Comparison of ENCODE assay signal across 10 mouse cellular contexts in the genomic region with DNA sequence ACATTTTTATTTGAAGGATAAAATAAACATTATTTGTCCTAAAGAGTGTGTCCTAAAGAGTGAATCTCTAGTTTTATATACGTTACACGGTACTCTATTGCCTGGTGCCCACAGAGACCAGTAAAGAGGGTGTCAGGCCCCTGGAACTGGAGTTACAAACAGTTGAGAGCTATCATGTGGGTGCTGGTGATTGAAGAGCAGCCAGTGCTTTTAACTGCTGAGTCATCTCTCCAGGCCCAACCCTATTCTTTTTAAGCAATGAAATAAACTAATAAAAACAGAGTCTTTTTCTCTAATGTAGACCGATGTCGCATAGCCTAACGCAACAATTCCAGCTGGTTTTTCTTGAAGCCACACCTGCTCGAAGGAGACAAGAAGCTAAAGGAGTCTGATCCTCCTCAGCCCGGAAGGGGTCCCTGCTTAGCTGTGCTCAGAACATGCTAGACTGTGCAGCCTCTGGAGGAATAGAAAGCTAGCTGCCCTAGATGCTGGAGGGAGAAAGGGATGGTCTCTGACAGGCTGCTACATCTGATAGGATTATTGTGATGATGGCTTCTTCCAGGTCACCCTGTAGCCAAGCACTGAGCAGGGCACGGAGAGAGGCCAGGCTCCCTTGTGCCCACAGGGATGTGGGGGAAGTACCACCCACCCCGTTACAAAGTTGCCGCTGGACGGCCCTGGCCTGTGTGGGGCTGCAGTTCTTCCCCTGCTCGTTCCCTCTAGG.
A peak's percentile ranks its signal among the peaks of the same experiment; 100 is the strongest.
DNase-seq lines count a peak whose midpoint lies in the region; ATAC-seq and TF ChIP-seq lines count a peak whose summit lies in the region.
"Had no signal": no experiment of that assay in that cellular context is flagged by ENCODE, and none has a peak within 500 bp of the region (broad histone marks: within the 10 kb centered on the region; RNA-seq: fewer than 3 reads in every experiment).

No protein-coding gene starts in this region.

- 67% methylated on average over 12 of the region's 12 CpGs for WGBS in hindbrain, postnatal 0 days
- 57% methylated on average over 12 of the region's 12 CpGs for WGBS in hindbrain, embryonic 12.5 days
- WGBS in bone marrow, adult 2 months = 59% methylated on average over 12 of the region's 12 CpGs
- WGBS in limb, embryonic 12.5 days = 31% methylated on average over 12 of the region's 12 CpGs
- WGBS in small intestine, adult 2 months = 45% methylated on average over 12 of the region's 12 CpGs

- TF ChIP-seq POLR2A in bone marrow, adult 2 months (IDR thresholded peaks at IDR 0.05; ENCODE audit: borderline replicate concordance, control insufficient read depth, low read depth, low read length) = no peak
- TF ChIP-seq POLR2A in small intestine, adult 2 months (IDR thresholded peaks at IDR 0.05; ENCODE audit: low read depth, low read length) = no peak

- TF ChIP-seq CTCF in hindbrain, postnatal 0 days (IDR thresholded peaks at IDR 0.05; ENCODE audit: low read depth) = no peak
- no peak for TF ChIP-seq CTCF in bone marrow, adult 2 months (IDR thresholded peaks at IDR 0.05; ENCODE audit: control insufficient read depth, insufficient read depth, low read length)
- no peak for TF ChIP-seq CTCF in small intestine, adult 2 months (IDR thresholded peaks at IDR 0.05; ENCODE audit: extremely low read depth, insufficient read length, insufficient replicate concordance, low read depth, low read length)

- no peaks in the 10 kb centered on the region for H3K27me3 ChIP-seq in hindbrain, postnatal 0 days (ENCODE audit: insufficient read depth, low read length)
- H3K27me3 ChIP-seq in hindbrain, embryonic 12.5 days = no peaks in the 10 kb centered on the region
- no peaks in the 10 kb centered on the region for H3K27me3 ChIP-seq in limb, embryonic 12.5 days
- no peaks in the 10 kb centered on the region for H3K27me3 ChIP-seq in small intestine, adult 2 months (ENCODE audit: control insufficient read depth, insufficient read depth, low read length)

- H3K4me2 ChIP-seq in hindbrain, postnatal 0 days (ENCODE audit: low read depth, low read length) = no peak overlapping the region
- H3K4me2 ChIP-seq in hindbrain, embryonic 12.5 days (replicated peaks) = no peak overlapping the region
- peak overlapping the region; percentile 41 for H3K4me2 ChIP-seq in limb, embryonic 12.5 days

- H3K27ac ChIP-seq in hindbrain, postnatal 0 days = no peak overlapping the region
- H3K27ac ChIP-seq in hindbrain, embryonic 12.5 days = no peak overlapping the region
- H3K27ac ChIP-seq in bone marrow, adult 2 months (ENCODE audit: control insufficient read depth, insufficient read depth, low read depth, low read length, poor library complexity) = peak overlapping the region; percentile 72
- peak overlapping the region; percentile 80 for H3K27ac ChIP-seq in limb, embryonic 12.5 days
- peak overlapping the region; percentile 5; the same call in 1 of the 2 replicates for H3K27ac ChIP-seq in small intestine, adult 2 months (ENCODE audit: insufficient read depth, low read depth, low read length)

- peak; percentile 25 for DNase-seq in hindbrain, postnatal 0 days (ENCODE audit: low spot score)
- no peak for DNase-seq in adrenal gland, adult (ENCODE audit: inconsistent age in 2 of 2, low spot score in 1 of 2)
- DNase-seq in spleen, postnatal 4 days (ENCODE audit: low spot score in 2 of 2) = no peak
- DNase-seq: gastrocnemius, postnatal 36 days had no signal

- no peaks in the 10 kb centered on the region for H3K9me3 ChIP-seq in hindbrain, postnatal 0 days (ENCODE audit: low read length)
- no peaks in the 10 kb centered on the region for H3K9me3 ChIP-seq in hindbrain, embryonic 12.5 days (replicated peaks)
- peaks cover 8% of the 10 kb centered on the region; the same call in 1 of the 2 replicates for H3K9me3 ChIP-seq in limb, embryonic 12.5 days

- H3K36me3 ChIP-seq in hindbrain, postnatal 0 days (ENCODE audit: insufficient read depth, low read length) = no peaks in the 10 kb centered on the region
- H3K36me3 ChIP-seq in hindbrain, embryonic 12.5 days = no peaks in the 10 kb centered on the region
- H3K36me3 ChIP-seq in limb, embryonic 12.5 days = no peaks in the 10 kb centered on the region
- no peaks in the 10 kb centered on the region for H3K36me3 ChIP-seq in small intestine, adult 2 months (ENCODE audit: control insufficient read depth, insufficient read depth, low read length)

- 0 out of 2 replicates have a peak, but pooled peaks cover 2% of the 10 kb centered on the region for H3K4me1 ChIP-seq in hindbrain, postnatal 0 days (ENCODE audit: insufficient read depth, low read length)
- H3K4me1 ChIP-seq in hindbrain, embryonic 12.5 days = peaks cover 8% of the 10 kb centered on the region
- no peaks in the 10 kb centered on the region; the same call in none of the 2 replicates for H3K4me1 ChIP-seq in bone marrow, adult 2 months (ENCODE audit: control insufficient read depth, insufficient read depth, low read length)
- peaks cover 53% of the 10 kb centered on the region for H3K4me1 ChIP-seq in limb, embryonic 12.5 days (replicated peaks)
- peaks cover 8% of the 10 kb centered on the region; the same call in 1 of the 2 replicates for H3K4me1 ChIP-seq in small intestine, adult 2 months (ENCODE audit: control insufficient read depth, insufficient read depth, insufficient read length, low read length)

- ATAC-seq in hindbrain, postnatal 0 days = peak; percentile 52
- no peak for ATAC-seq in hindbrain, embryonic 12.5 days (ENCODE audit: low FRiP score)
- ATAC-seq in limb, embryonic 12.5 days (ENCODE audit: insufficient number of reproducible peaks, insufficient read depth, low FRiP score, low TSS enrichment, low read depth) = no peak; the same call in 1 of the 2 replicates
- ATAC-seq in granulocyte monocyte progenitor cell, adult 5-6 weeks (replicated peaks; ENCODE audit: poor library complexity, severe bottlenecking) = no peak; the same call in 1 of the 2 replicates
- ATAC-seq: Patski had no signal

- no peak overlapping the region; the same call in 1 of the 2 replicates for H3K9ac ChIP-seq in hindbrain, postnatal 0 days (replicated peaks; ENCODE audit: low read length)
- H3K9ac ChIP-seq in hindbrain, embryonic 12.5 days = no peak overlapping the region
- H3K9ac ChIP-seq in limb, embryonic 12.5 days (replicated peaks) = no peak overlapping the region

- no peak overlapping the region for H3K4me3 ChIP-seq in hindbrain, postnatal 0 days (ENCODE audit: low read length)
- no peak overlapping the region for H3K4me3 ChIP-seq in hindbrain, embryonic 12.5 days
- no peak overlapping the region for H3K4me3 ChIP-seq in bone marrow, adult 2 months (replicated peaks; ENCODE audit: control insufficient read depth, low read depth, low read length)
- no peak overlapping the region for H3K4me3 ChIP-seq in limb, embryonic 12.5 days (replicated peaks)
- no peak overlapping the region for H3K4me3 ChIP-seq in small intestine, adult 2 months (ENCODE audit: low read depth, low read length)

Comparison
In these comparisons a context has a peak if more than half of its experiments do, and no peak if none do; other contexts are left out.
1. H3K27ac ChIP-seq: peak in bone marrow, adult 2 months (single experiment), limb, embryonic 12.5 days (single experiment) and small intestine, adult 2 months (single experiment); none in hindbrain, postnatal 0 days (single experiment) and hindbrain, embryonic 12.5 days (single experiment).